Mouse (Mus musculus) cerebellum, adult 11-12 months (tissue): Measurements from ENCODE around the gene Phf14.
"Not testable (repeated sequence)": the region's sequence is repeated elsewhere in the genome, so short reads cannot be mapped to it uniquely, and the experiment has no call there.

ENCODE experiments used
- DNase-seq: peaks from one replicate; pipeline ENCODE4 v3.0.0; 2022

Gene Phf14

GRCm38 (mm10) chr6:11907269-11908032 lies at the start of gene Phf14, which contains the start of gene Ndufa4:
Gene Phf14, plus strand, starts transcription at chr6:11907809.
Gene Ndufa4, minus strand, starts transcription at chr6:11907497.
- DNase-seq, result peak; percentile 94

GRCm38 (mm10) chr6:11875364-11875763 lies 32.2 kb upstream of the Phf14 start:
- DNase-seq, result not testable (repeated sequence)

GRCm38 (mm10) chr6:11900809-11901310 lies 6.7 kb upstream of the Phf14 start:
- no peak for DNase-seq

GRCm38 (mm10) chr6:11906890-11907268 lies 730 bp upstream of the Phf14 start:
- DNase-seq, result no peak

- no peak for DNase-seq
Measured at GRCm38 (mm10) chr6:11908170-11908569, 561 bp downstream of the Phf14 start.

- peak; percentile 84 for DNase-seq
Measured at GRCm38 (mm10) chr6:11925496-11926041, 18.0 kb downstream of the Phf14 start.

GRCm38 (mm10) chr6:11926082-11926595 lies 18.5 kb downstream of the Phf14 start:
- DNase-seq, result peak; percentile 40

- DNase-seq, result no peak
Measured at GRCm38 (mm10) chr6:11927485-11927884, 19.9 kb downstream of the Phf14 start.

GRCm38 (mm10) chr6:11933403-11933802 lies 25.8 kb downstream of the Phf14 start:
- DNase-seq, result no peak

- DNase-seq, result no peak
Measured at GRCm38 (mm10) chr6:11940895-11941294, 33.3 kb downstream of the Phf14 start.

GRCm38 (mm10) chr6:11942089-11942488 lies 34.5 kb downstream of the Phf14 start:
- no peak for DNase-seq

- no peak for DNase-seq
Measured at GRCm38 (mm10) chr6:11948100-11948499, 40.5 kb downstream of the Phf14 start.

GRCm38 (mm10) chr6:11960172-11960571 lies 52.6 kb downstream of the Phf14 start:
- DNase-seq, result no peak

GRCm38 (mm10) chr6:11993782-11994181 lies 86.2 kb downstream of the Phf14 start:
- DNase-seq, result no peak

- DNase-seq, result no peak
Measured at GRCm38 (mm10) chr6:11998576-11998975, 91.0 kb downstream of the Phf14 start.

GRCm38 (mm10) chr6:11999506-11999905 lies 91.9 kb downstream of the Phf14 start:
- no peak for DNase-seq

GRCm38 (mm10) chr6:12005455-12005854 lies 97.8 kb downstream of the Phf14 start:
- DNase-seq, result no peak

- DNase-seq, result no peak
Measured at GRCm38 (mm10) chr6:12006001-12006400, 98.4 kb downstream of the Phf14 start.

- DNase-seq, result no peak
Measured at GRCm38 (mm10) chr6:12012103-12012502, 104.5 kb downstream of the Phf14 start.

- no peak for DNase-seq
Measured at GRCm38 (mm10) chr6:12014035-12014434, 106.4 kb downstream of the Phf14 start.

- DNase-seq, result no peak
Measured at GRCm38 (mm10) chr6:12014733-12015132, 107.1 kb downstream of the Phf14 start.

- no peak for DNase-seq
Measured at GRCm38 (mm10) chr6:12019736-12020135, 112.1 kb downstream of the Phf14 start.

GRCm38 (mm10) chr6:12020156-12020555 lies 112.5 kb downstream of the Phf14 start:
- no peak for DNase-seq

- no peak for DNase-seq
Measured at GRCm38 (mm10) chr6:12020738-12021137, 113.1 kb downstream of the Phf14 start.
